Mouse (Mus musculus) spleen, adult 2 months (tissue): ENCODE measurements at regions not wholly inside any gene's neighbourhood (a gene's known extent, or its start where the extent isn't known, plus 50 kb on each side); places are given as distances from the start of the nearest gene placed in this dataset.

Experiments
- CTCF ChIP-seq: fragments of 200-500 bp; IDR thresholded peaks from 2 replicates; pipeline ENCODE4 v1.5.1; 2011; ENCODE audit warnings: mild to moderate bottlenecking, inconsistent platforms; ENCODE audit not compliant: insufficient read depth, insufficient read length, insufficient replicate concordance; ENCODE audit errors: extremely low read depth
- POLR2A ChIP-seq: fragments of 200-500 bp; IDR thresholded peaks from 2 replicates; pipeline ENCODE4 v1.6.1; 2011; ENCODE audit warnings: low read depth, low read length, inconsistent platforms

GRCm38 (mm10) chr15:67373599-67373998 is 872.9 kb upstream of the Lrrc6 start:
- TF ChIP-seq CTCF: no peak
- TF ChIP-seq POLR2A: no peak
